Mouse (Mus musculus): ENCODE measurements around the gene St6galnac4. TPM values are rescaled to one million over a fixed set of nuclear protein-coding genes. Genes with fewer than 3 reads are reported as not detected.

St6galnac4 gene
- total RNA-seq, 2 experiments from 2014 or later, result 40.1 to 41.1 TPM

GRCm38 (mm10) chr2:32620682-32621516 lies 34.0 kb downstream of the St6galnac4 start:
- DNase-seq (ENCODE audit: low spot score in 2 of 2), result no peak
- intact Hi-C loops (cut with DNase I), result no loop called here

GRCm38 (mm10) chr2:32621517-32621859 lies 34.6 kb downstream of the St6galnac4 start, which contains the start of gene Ak1:
Ak1 (plus strand) TSS chr2:32621758.
- intact Hi-C loops (cut with DNase I), result no loop called here
- DNase-seq (ENCODE audit: low spot score in 2 of 2), result no peak

GRCm38 (mm10) chr2:32624111-32624748 lies 37.3 kb downstream of the St6galnac4 start:
- no peak for DNase-seq (ENCODE audit: low spot score in 2 of 2)
- intact Hi-C loops (cut with DNase I), result no loop called here

- intact Hi-C loops (cut with DNase I), result loop anchor here (5.0 kb wide), 1 partner anchor 132 kb away; the partner anchor contains the start of gene Tor2a
Observed at GRCm38 (mm10) chr2:32625212-32625872, 38.4 kb downstream of the St6galnac4 start.

GRCm38 (mm10) chr2:32625873-32626694 lies 39.2 kb downstream of the St6galnac4 start:
- DNase-seq (ENCODE audit: low spot score in 2 of 2), result peak; percentile 73 to 82
- intact Hi-C loops (cut with DNase I), result loop anchor here (5.0 kb wide), 1 partner anchor 131 kb away; the partner anchor contains the start of gene Tor2a

More at GRCm38 (mm10) chr2:32625212-32625872, 38.4 kb downstream of the St6galnac4 start:
- peak; percentile 90 to 96 for DNase-seq (ENCODE audit: low spot score in 2 of 2)

GRCm38 (mm10) chr2:32627266-32628043 lies 40.6 kb downstream of the St6galnac4 start:
- intact Hi-C loops (cut with DNase I), result loop anchor here (5.0 kb wide), 1 partner anchor 130 kb away; the partner anchor contains the start of gene Tor2a
- no peak for DNase-seq (ENCODE audit: low spot score in 2 of 2)

GRCm38 (mm10) chr2:32628044-32628550 lies 41.2 kb downstream of the St6galnac4 start:
- DNase-seq (ENCODE audit: low spot score in 2 of 2), result no peak
- intact Hi-C loops (cut with DNase I), result loop anchor here (5.0 kb wide), 1 partner anchor 129 kb away; the partner anchor contains the start of gene Tor2a

GRCm38 (mm10) chr2:32628729-32629128 lies 41.8 kb downstream of the St6galnac4 start:
- intact Hi-C loops (cut with DNase I), result loop anchor here (5.0 kb wide), 1 partner anchor 129 kb away; the partner anchor contains the start of gene Tor2a
- DNase-seq (ENCODE audit: low spot score in 2 of 2), result peak; percentile 58 to 79

GRCm38 (mm10) chr2:32629276-32629976 lies 42.5 kb downstream of the St6galnac4 start:
- DNase-seq (ENCODE audit: low spot score in 2 of 2), result peak; percentile 35 to 60
- intact Hi-C loops (cut with DNase I), result loop anchor here (5.0 kb wide), 1 partner anchor 128 kb away; the partner anchor contains the start of gene Tor2a

GRCm38 (mm10) chr2:32630036-32630435 lies 43.1 kb downstream of the St6galnac4 start:
- DNase-seq (ENCODE audit: low spot score in 2 of 2), result no peak
- intact Hi-C loops (cut with DNase I), result no loop called here

GRCm38 (mm10) chr2:32631046-32631445 lies 44.2 kb downstream of the St6galnac4 start:
- intact Hi-C loops (cut with DNase I), result loop anchor here (1.0 kb wide), 1 partner anchor 58 kb away; no protein-coding TSS in a partner anchor

GRCm38 (mm10) chr2:32631737-32632394 lies 45.0 kb downstream of the St6galnac4 start:
- intact Hi-C loops (cut with DNase I), result loop anchor here (1.0 kb wide), 1 partner anchor 57 kb away; no protein-coding TSS in a partner anchor

More at GRCm38 (mm10) chr2:32631046-32631445, 44.2 kb downstream of the St6galnac4 start:
- no peak for DNase-seq (ENCODE audit: low spot score in 2 of 2)

GRCm38 (mm10) chr2:32633660-32634059 lies 46.8 kb downstream of the St6galnac4 start:
- intact Hi-C loops (cut with DNase I), result no loop called here
- DNase-seq (ENCODE audit: low spot score in 2 of 2), result no peak

More at GRCm38 (mm10) chr2:32631737-32632394, 45.0 kb downstream of the St6galnac4 start:
- DNase-seq (ENCODE audit: low spot score in 2 of 2), result peak; percentile 81 to 82

GRCm38 (mm10) chr2:32634277-32635105 lies 47.6 kb downstream of the St6galnac4 start:
- intact Hi-C loops (cut with DNase I), result no loop called here

GRCm38 (mm10) chr2:32636617-32637016 lies 49.7 kb downstream of the St6galnac4 start:
- DNase-seq (ENCODE audit: low spot score in 2 of 2), result no peak
- intact Hi-C loops (cut with DNase I), result no loop called here

More at GRCm38 (mm10) chr2:32634277-32635105, 47.6 kb downstream of the St6galnac4 start:
- no peak for DNase-seq (ENCODE audit: low spot score in 2 of 2)

Data from left cerebral cortex, postnatal 25 days (tissue).